Comparison of ENCODE assay signal across 21 mouse cellular contexts in genomic region chr5:144015845-144016244, GRCm38 (mm10). TPM values are rescaled to one million over a fixed set of nuclear protein-coding genes. Genes with fewer than 3 reads are reported as not detected.
"Had no signal": no experiment of that assay in that cellular context is flagged by ENCODE, and none has a peak within 500 bp of the region (broad histone marks: within the 10 kb centered on the region; RNA-seq: fewer than 3 reads in every experiment).

No protein-coding gene starts in this region.

- DNase-seq: lung, adult 18-20 months; lung, embryonic 14.5 days; lung, postnatal 10 days; lung, postnatal 4 days; retina, postnatal 1 day; right cerebral cortex, adult 18-20 months; right cerebral cortex, postnatal 25 days; right cerebral cortex, postnatal 4 days; spleen, adult 18-20 months; thymus, adult 18-20 months; thymus, postnatal 14 days; thymus, postnatal 36 days had no signal

- H3K27ac ChIP-seq: midbrain, embryonic 13.5 days; midbrain, embryonic 15.5 days had no signal

- H3K9ac ChIP-seq: lung, embryonic 14.5 days; midbrain, embryonic 13.5 days; midbrain, embryonic 15.5 days had no signal

- H3K9me3 ChIP-seq: midbrain, embryonic 13.5 days; midbrain, embryonic 15.5 days had no signal

- H3K27me3 ChIP-seq: megakaryocyte, embryonic 14.5 days; midbrain, embryonic 13.5 days; midbrain, embryonic 15.5 days had no signal

RNA-seq across cellular contexts. Expression of gene Ocm, which starts 10.6 kb away (rescaled TPM):
- total RNA-seq: midbrain, postnatal 0 days; monocyte, adult 5-6 weeks had no signal
- polyA plus RNA-seq: liver, embryonic 16.5 days; lung, embryonic 14.5 days; midbrain, embryonic 11.5 days; midbrain, embryonic 13.5 days; midbrain, embryonic 15.5 days; neural tube, embryonic 11.5 days; neural tube, embryonic 14.5 days had no signal
